Mouse (Mus musculus) myocyte (in vitro differentiated cells): ENCODE data around the gene Csnk1d. TPM values are rescaled to one million over a fixed set of nuclear protein-coding genes. Genes with fewer than 3 reads are reported as not detected.

Experiments
- H3K27me3 ChIP-seq: one replicate; pipeline ENCODE4 v1.6.1; 2011; ENCODE audit not compliant: control insufficient read depth, insufficient read depth, insufficient read length
- H3K36me3 ChIP-seq: one replicate; pipeline ENCODE4 v1.6.1; 2011; ENCODE audit not compliant: control insufficient read depth, insufficient read depth
- H3K4me2 ChIP-seq: one replicate; pipeline ENCODE4 v1.6.1; 2011; ENCODE audit warnings: low read depth, control low read depth
- H3K4me3 ChIP-seq: one replicate; pipeline ENCODE4 v1.5.1; 2011; ENCODE audit warnings: mild to moderate bottlenecking, control low read depth, moderate library complexity
- H3K79me2 ChIP-seq: one replicate; pipeline ENCODE4 v1.6.1; 2011; ENCODE audit not compliant: control insufficient read depth, insufficient read depth
- H3ac ChIP-seq: one replicate; pipeline ENCODE4 v1.6.1; 2011; ENCODE audit not compliant: control insufficient read depth, insufficient read length
- CEBPB ChIP-seq: IDR thresholded peaks from 2 replicates; pipeline ENCODE4 v1.6.1; 2011; ENCODE audit warnings: mild to moderate bottlenecking, moderate library complexity; ENCODE audit not compliant: poor library complexity, insufficient read depth, severe bottlenecking
- E2F4 ChIP-seq: IDR thresholded peaks from one replicate; pipeline ENCODE4 v1.6.1; 2011; ENCODE audit warnings: mild to moderate bottlenecking, control low read depth, moderate library complexity; ENCODE audit not compliant: insufficient read depth
- MAX ChIP-seq: IDR thresholded peaks from one replicate; pipeline ENCODE4 v1.6.1; 2011; ENCODE audit warnings: low read depth, mild to moderate bottlenecking, control low read depth
- MYOD1 ChIP-seq, 3 experiments: IDR thresholded peaks; one replicate each; pipeline ENCODE4 v1.6.1; 2011; ENCODE audit warnings: control low read depth in 2 of 3, low read depth in 2 of 3, mild to moderate bottlenecking in 2 of 3, moderate library complexity in 1 of 3; ENCODE audit not compliant: insufficient read length in 2 of 3, control insufficient read depth in 1 of 3
- MYOG ChIP-seq, 3 experiments: IDR thresholded peaks; one replicate each; pipeline ENCODE4 v1.6.1; 2011; ENCODE audit warnings: control low read depth in 2 of 3, low read depth in 2 of 3, mild to moderate bottlenecking in 2 of 3; ENCODE audit not compliant: insufficient read length in 2 of 3, control insufficient read depth in 1 of 3, insufficient read depth in 1 of 3
- POLR2A ChIP-seq: IDR thresholded peaks from one replicate; pipeline ENCODE4 v1.6.1; 2011; ENCODE audit warnings: low read depth, mild to moderate bottlenecking, control low read depth, moderate library complexity; ENCODE audit not compliant: insufficient read length
- POLR2AphosphoS2 ChIP-seq: IDR thresholded peaks from one replicate; pipeline ENCODE4 v1.6.1; 2011; ENCODE audit warnings: low read depth, control low read depth; ENCODE audit not compliant: insufficient read length
- REST ChIP-seq: IDR thresholded peaks from one replicate; pipeline ENCODE4 v1.6.1; 2011; ENCODE audit warnings: mild to moderate bottlenecking, control low read depth, moderate library complexity; ENCODE audit not compliant: insufficient read depth, insufficient read length
- SRF ChIP-seq: IDR thresholded peaks from one replicate; pipeline ENCODE4 v1.6.1; 2011; ENCODE audit warnings: low read depth; ENCODE audit not compliant: control insufficient read depth, insufficient read length
- TCF12 ChIP-seq: IDR thresholded peaks from one replicate; pipeline ENCODE4 v1.6.1; 2011; ENCODE audit warnings: mild to moderate bottlenecking, control low read depth; ENCODE audit not compliant: poor library complexity, insufficient read depth, severe bottlenecking
- TCF3 ChIP-seq: IDR thresholded peaks from one replicate; pipeline ENCODE4 v1.6.1; 2011; ENCODE audit warnings: low read depth, control low read depth; ENCODE audit not compliant: insufficient read length
- USF1 ChIP-seq: IDR thresholded peaks from one replicate; pipeline ENCODE4 v1.6.1; 2011; ENCODE audit warnings: low read depth, mild to moderate bottlenecking, control low read depth, moderate library complexity
- polyA plus RNA-seq: library from polyadenylated mRNA; unstranded; fragments of >200 nt; fragmentation: generic; extraction: Trizol; gene quantifications from one replicate; pipeline ENCODE4 v1.2.1, GENCODE M21; 2012; ENCODE audit warnings: missing spikeins

The Csnk1d gene
- polyA plus RNA-seq, 1 experiment: 79.5 TPM

DNA sequence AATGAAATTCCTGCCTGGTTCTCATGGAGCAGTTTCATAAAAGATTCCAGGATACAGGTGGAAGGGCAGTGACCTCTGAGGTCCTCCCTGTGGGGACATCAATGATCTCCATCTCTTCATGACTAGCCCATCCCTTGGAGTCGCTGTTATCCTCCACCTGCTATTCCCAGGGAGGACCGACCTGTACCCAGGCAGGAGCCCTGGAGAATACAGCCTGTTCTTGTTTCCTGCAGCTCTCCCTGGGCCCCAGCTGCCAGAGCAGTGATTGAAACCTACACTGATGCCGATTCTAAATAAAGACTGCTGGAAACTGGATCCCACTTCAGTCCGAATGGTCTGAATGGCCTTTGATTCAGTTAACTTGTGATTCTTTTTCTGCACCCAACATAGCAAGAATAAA, 59.7 kb downstream of the Csnk1d start:
- peak overlapping the region; percentile 79 for H3K4me2 ChIP-seq
- H3K4me3 ChIP-seq: peak overlapping the region; percentile 42
- no peaks in the 10 kb centered on the region for H3K79me2 ChIP-seq
- H3K36me3 ChIP-seq: no peaks in the 10 kb centered on the region
- H3ac ChIP-seq: no peak overlapping the region
- no peak for TF ChIP-seq MYOD1 (IDR thresholded peaks at IDR 0.05; ENCODE audit: control insufficient read depth in 1 of 3, insufficient read length in 2 of 3, low read depth in 2 of 3)
- no peak for TF ChIP-seq USF1
- no peak for TF ChIP-seq REST
- TF ChIP-seq E2F4: no peak
- TF ChIP-seq TCF12: no peak
- TF ChIP-seq POLR2AphosphoS2: no peak
- no peak for TF ChIP-seq MYOG (IDR thresholded peaks at IDR 0.05; ENCODE audit: control insufficient read depth in 1 of 3, insufficient read depth in 1 of 3, insufficient read length in 2 of 3, low read depth in 2 of 3)
- TF ChIP-seq TCF3: no peak
- no peak for TF ChIP-seq SRF
- TF ChIP-seq POLR2A: no peak
- TF ChIP-seq MAX: no peak
- no peak for TF ChIP-seq CEBPB
- no peaks in the 10 kb centered on the region for H3K27me3 ChIP-seq

DNA sequence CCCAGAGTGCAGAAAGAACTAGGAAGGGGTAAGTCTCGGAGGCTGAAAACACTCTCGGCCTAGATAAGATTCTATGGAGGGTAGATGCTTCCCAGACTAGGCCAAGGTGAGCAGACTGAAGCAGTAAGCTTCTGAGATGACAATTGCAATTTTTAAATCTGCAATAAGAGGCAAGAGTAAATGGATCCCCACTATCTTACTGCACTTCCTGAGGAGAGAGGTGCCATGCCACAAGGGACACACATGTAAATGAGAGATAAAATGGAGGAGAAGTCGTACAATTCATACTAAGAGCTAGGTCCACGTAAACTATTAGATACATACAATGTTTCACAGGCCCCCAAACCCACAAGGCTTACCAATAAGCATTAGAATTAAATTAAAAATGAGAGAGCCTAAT, 62.7 kb downstream of the Csnk1d start:
- no peak for TF ChIP-seq POLR2A
- no peak for TF ChIP-seq CEBPB
- no peak for TF ChIP-seq SRF
- no peak for TF ChIP-seq TCF3
- TF ChIP-seq MYOG (IDR thresholded peaks at IDR 0.05; ENCODE audit: control insufficient read depth in 1 of 3, insufficient read depth in 1 of 3, insufficient read length in 2 of 3, low read depth in 2 of 3): no peak
- no peak for TF ChIP-seq POLR2AphosphoS2
- TF ChIP-seq REST: no peak
- no peak for TF ChIP-seq USF1
- no peak for TF ChIP-seq TCF12
- no peak for TF ChIP-seq MAX
- no peak for TF ChIP-seq MYOD1 (IDR thresholded peaks at IDR 0.05; ENCODE audit: control insufficient read depth in 1 of 3, insufficient read length in 2 of 3, low read depth in 2 of 3)
- TF ChIP-seq E2F4: no peak
- Histone ChIP-seq H3K4me2 (no peak overlapping the region), H3K4me3 (no peak overlapping the region), H3ac (no peak overlapping the region), H3K27me3 (no peaks in the 10 kb centered on the region), H3K79me2 (no peaks in the 10 kb centered on the region), H3K36me3 (no peaks in the 10 kb centered on the region)

DNA sequence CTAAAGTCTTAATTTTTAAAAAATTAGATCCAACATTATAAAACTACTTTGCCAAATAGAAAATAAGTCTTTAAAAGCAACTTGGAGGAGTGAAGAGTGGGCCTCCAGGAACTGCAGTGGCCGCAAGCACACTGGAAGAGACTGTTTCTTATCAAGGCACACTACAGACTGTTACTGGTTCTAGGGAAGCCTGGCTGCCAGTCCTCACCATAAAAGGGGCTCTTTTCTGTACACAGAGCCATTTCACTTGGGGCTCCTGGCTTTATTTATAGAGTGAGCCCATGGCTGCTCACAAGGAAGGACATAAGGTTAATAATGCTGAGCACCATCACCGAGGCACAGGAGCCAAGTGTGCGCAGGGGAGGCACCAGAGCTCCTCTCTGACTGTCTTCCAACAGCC, 68.6 kb downstream of the Csnk1d start:
- TF ChIP-seq TCF12 (no peak), CEBPB (no peak)
- Histone ChIP-seq H3ac (no peak overlapping the region), H3K4me3 (no peak overlapping the region), H3K79me2 (no peaks in the 10 kb centered on the region), H3K36me3 (peaks cover 19% of the 10 kb centered on the region), H3K27me3 (no peaks in the 10 kb centered on the region), H3K4me2 (no peak overlapping the region)

DNA sequence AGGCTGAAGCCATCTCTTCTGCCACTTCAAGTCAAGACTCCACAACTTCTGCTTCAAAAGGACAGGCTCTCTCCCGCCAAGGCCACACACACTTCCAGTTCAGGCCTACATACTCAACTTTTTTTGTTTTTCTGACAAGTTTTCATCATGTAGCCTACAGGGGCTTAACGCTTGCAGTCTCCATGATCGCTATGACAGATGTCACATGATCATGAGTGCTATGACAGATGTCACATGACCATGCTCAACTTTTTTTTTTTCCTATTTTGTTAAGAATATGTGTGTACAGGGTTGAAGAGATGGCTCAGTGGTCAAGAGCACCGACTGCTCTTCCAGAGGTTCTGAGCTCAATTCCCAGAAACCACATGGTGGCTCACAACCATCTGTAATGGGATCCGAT, 73.4 kb downstream of the Csnk1d start:
- Histone ChIP-seq H3ac (no peak overlapping the region), H3K36me3 (peaks cover 26% of the 10 kb centered on the region), H3K27me3 (no peaks in the 10 kb centered on the region), H3K4me3 (no peak overlapping the region), H3K79me2 (no peaks in the 10 kb centered on the region), H3K4me2 (no peak overlapping the region)
- TF ChIP-seq E2F4 (no peak), USF1 (peak; percentile 12)

DNA sequence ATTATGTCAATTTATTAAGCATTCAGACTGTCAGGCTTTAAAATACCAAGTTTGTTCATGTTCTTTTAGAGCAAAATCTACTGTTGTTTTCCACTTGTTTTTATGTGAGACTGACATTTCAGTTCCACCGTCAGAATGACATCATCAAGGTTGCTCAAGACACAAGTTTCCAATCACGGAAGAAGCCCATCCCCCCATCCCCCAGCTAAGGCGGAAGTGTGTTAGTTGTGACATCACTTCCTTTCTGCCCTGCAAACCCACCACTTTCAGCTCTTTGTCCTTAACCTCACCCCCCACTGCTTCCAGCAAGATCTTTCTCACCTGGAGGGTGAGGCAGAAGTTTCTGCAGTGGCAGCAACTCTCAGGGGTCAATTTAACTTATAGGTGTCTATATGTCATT, 74.7 kb downstream of the Csnk1d start:
- Histone ChIP-seq H3ac (no peak overlapping the region), H3K79me2 (no peaks in the 10 kb centered on the region), H3K36me3 (peaks cover 26% of the 10 kb centered on the region), H3K4me3 (no peak overlapping the region), H3K27me3 (no peaks in the 10 kb centered on the region), H3K4me2 (no peak overlapping the region)
- no peak for TF ChIP-seq REST
- no peak for TF ChIP-seq MYOD1 (IDR thresholded peaks at IDR 0.05; ENCODE audit: control insufficient read depth in 1 of 3, insufficient read length in 2 of 3, low read depth in 2 of 3)
- TF ChIP-seq SRF: no peak
- TF ChIP-seq MYOG (IDR thresholded peaks at IDR 0.05; ENCODE audit: control insufficient read depth in 1 of 3, insufficient read depth in 1 of 3, insufficient read length in 2 of 3, low read depth in 2 of 3): no peak
- no peak for TF ChIP-seq E2F4
- TF ChIP-seq POLR2A: no peak
- TF ChIP-seq TCF3: no peak
